Mouse (Mus musculus) spleen, adult 2 months (tissue): ENCODE measurements around the gene Idi2. TPM values are rescaled to one million over a fixed set of nuclear protein-coding genes. Genes with fewer than 3 reads are reported as not detected.
"Not testable (repeated sequence)": the region's sequence is repeated elsewhere in the genome, so short reads cannot be mapped to it uniquely, and the experiment has no call there.

Experiments used
- DNase-seq, 2 experiments: peaks; one replicate each; pipeline versions ENCODE4 v3.0.0 to v3.0.0-alpha.2; 2012 to 2021; ENCODE audit warnings: low spot score in 2 of 2, low read depth in 1 of 2
- H3K27ac ChIP-seq: fragments of 200-500 bp; 2 replicates; pipeline ENCODE4 v1.5.1; 2012; ENCODE audit warnings: low read length, inconsistent platforms; ENCODE audit not compliant: insufficient read depth
- H3K27me3 ChIP-seq: fragments of 200-500 bp; 2 replicates; pipeline ENCODE4 v1.6.1; 2012; ENCODE audit warnings: mild to moderate bottlenecking, moderate library complexity, low read length, inconsistent platforms; ENCODE audit not compliant: control insufficient read depth, insufficient read depth
- H3K36me3 ChIP-seq: fragments of 200-500 bp; 2 replicates; pipeline ENCODE4 v1.6.1; 2012; ENCODE audit warnings: mild to moderate bottlenecking, low read length, inconsistent platforms; ENCODE audit not compliant: control insufficient read depth, insufficient read depth
- H3K4me1 ChIP-seq: fragments of 200-500 bp; 2 replicates; pipeline ENCODE4 v1.6.1; 2011; ENCODE audit warnings: inconsistent platforms; ENCODE audit not compliant: control insufficient read depth, insufficient read depth, insufficient read length
- H3K4me3 ChIP-seq: fragments of 200-500 bp; 2 replicates; pipeline ENCODE4 v1.5.1; 2011; ENCODE audit warnings: mild to moderate bottlenecking, inconsistent platforms; ENCODE audit not compliant: insufficient read depth, insufficient read length; ENCODE audit errors: extremely low read depth
- CTCF ChIP-seq: fragments of 200-500 bp; IDR thresholded peaks from 2 replicates; pipeline ENCODE4 v1.5.1; 2011; ENCODE audit warnings: mild to moderate bottlenecking, inconsistent platforms; ENCODE audit not compliant: insufficient read depth, insufficient read length, insufficient replicate concordance; ENCODE audit errors: extremely low read depth
- POLR2A ChIP-seq: fragments of 200-500 bp; IDR thresholded peaks from 2 replicates; pipeline ENCODE4 v1.6.1; 2011; ENCODE audit warnings: low read depth, low read length, inconsistent platforms
- WGBS: fragments of 180-500 bp; shearing (Covaris S2); methylation state at CpG from one replicate; pipeline ENCODE4 v1.1.7; 2018; 5-methylcytosine and 5-hydroxymethylcytosine counted together
- polyA plus RNA-seq: library from polyadenylated mRNA; depleted of rRNA; stranded (reverse); fragments of >200 nt; gene quantifications from 2 replicates; pipeline ENCODE4 v1.2.3, GENCODE M21; 2012

Idi2 gene
- polyA plus RNA-seq, 1 experiment, result not detected

GRCm38 (mm10) chr13:8959058-8959457 lies 6.4 kb downstream of the Idi2 start:
- H3K4me3 ChIP-seq, H3K36me3 ChIP-seq, H3K4me1 ChIP-seq, H3K27me3 ChIP-seq, H3K27ac ChIP-seq, DNase-seq: not testable (repeated sequence)
- 8% methylated on average over 1 of the region's 5 CpGs for WGBS

- not testable (repeated sequence) for H3K27ac ChIP-seq
- whole genome bisulfite sequencing, result 65% methylated on average over 6 of the region's 6 CpGs
These were observed 6.9 kb downstream of the Idi2 start for GRCm38 (mm10) chr13:8959554-8959953.

GRCm38 (mm10) chr13:8961128-8961888 lies 8.6 kb downstream of the Idi2 start:
- not testable (repeated sequence) for H3K27ac ChIP-seq, H3K36me3 ChIP-seq, H3K27me3 ChIP-seq, H3K4me1 ChIP-seq, H3K4me3 ChIP-seq, DNase-seq
- 91% methylated on average over 3 of the region's 3 CpGs for WGBS

More at GRCm38 (mm10) chr13:8959554-8959953, 6.9 kb downstream of the Idi2 start:
- H3K36me3 ChIP-seq, H3K4me1 ChIP-seq, DNase-seq, H3K27me3 ChIP-seq, H3K4me3 ChIP-seq: not testable (repeated sequence)

- WGBS, result 62% methylated on average over 5 of the region's 5 CpGs
- H3K27ac ChIP-seq, DNase-seq: not testable (repeated sequence)
These were observed 9.6 kb downstream of the Idi2 start for GRCm38 (mm10) chr13:8962266-8962665.

GRCm38 (mm10) chr13:8965224-8965623 lies 12.6 kb downstream of the Idi2 start:
- TF ChIP-seq CTCF (no peak), POLR2A (no peak)
- WGBS, result 77% methylated on average over 5 of the region's 5 CpGs
- no peaks in the 10 kb centered on the region for H3K27me3 ChIP-seq
- no peak overlapping the region for H3K27ac ChIP-seq
- DNase-seq, result no peak
- peaks cover 2% of the 10 kb centered on the region; the same call in 1 of the 2 replicates for H3K36me3 ChIP-seq
- H3K4me3 ChIP-seq, result no peak overlapping the region
- H3K4me1 ChIP-seq, result no peaks in the 10 kb centered on the region

More at GRCm38 (mm10) chr13:8962266-8962665, 9.6 kb downstream of the Idi2 start:
- not testable (repeated sequence) for H3K4me3 ChIP-seq, H3K4me1 ChIP-seq, H3K27me3 ChIP-seq, H3K36me3 ChIP-seq

GRCm38 (mm10) chr13:8967742-8968141 lies 15.1 kb downstream of the Idi2 start:
- Histone ChIP-seq H3K36me3 (peaks cover 9% of the 10 kb centered on the region), H3K27me3 (no peaks in the 10 kb centered on the region), H3K4me3 (no peak overlapping the region), H3K27ac (no peak overlapping the region), H3K4me1 (no peaks in the 10 kb centered on the region)
- WGBS, result 88% methylated on average over 8 of the region's 8 CpGs
- TF ChIP-seq CTCF (no peak), POLR2A (no peak)
- DNase-seq, result no peak

GRCm38 (mm10) chr13:8972369-8972768 lies 19.7 kb downstream of the Idi2 start:
- no peak for TF ChIP-seq POLR2A
- TF ChIP-seq CTCF, result no peak
- H3K27ac ChIP-seq, result no peak overlapping the region
- no peaks in the 10 kb centered on the region for H3K27me3 ChIP-seq
- no peak overlapping the region for H3K4me3 ChIP-seq
- peaks cover 45% of the 10 kb centered on the region for H3K36me3 ChIP-seq
- no peaks in the 10 kb centered on the region for H3K4me1 ChIP-seq
- DNase-seq, result no peak
